Mouse (Mus musculus): ENCODE data around the gene Ap2a2.

- TF ChIP-seq CTCF (IDR thresholded peaks at IDR 0.05; ENCODE audit: low read depth) (no peak), EP300 (optimal IDR thresholded peaks at IDR 0.05) (no peak)
Observed at GRCm38 (mm10) chr7:141577801-141578200, 15.8 kb downstream of the Ap2a2 start.
